Mouse (Mus musculus): Measurements from ENCODE around the gene Col9a1. TPM values are rescaled to one million over a fixed set of nuclear protein-coding genes. Genes with fewer than 3 reads are reported as not detected.
A peak's percentile ranks its signal among the peaks of the same experiment; 100 is the strongest.

Col9a1 gene
- total RNA-seq, 2 experiments from 2014 or later: 1.5 to 1.9 TPM

GRCm38 (mm10) chr1:24219041-24219440, 41.6 kb downstream of the Col9a1 start:
- no peak for DNase-seq (ENCODE audit: low spot score in 2 of 2)

GRCm38 (mm10) chr1:24222231-24222630, 44.8 kb downstream of the Col9a1 start:
- no peak for DNase-seq (ENCODE audit: low spot score in 2 of 2)

GRCm38 (mm10) chr1:24222981-24223612, 45.7 kb downstream of the Col9a1 start:
- DNase-seq (ENCODE audit: low spot score in 2 of 2): peak; percentile 36 to 45

GRCm38 (mm10) chr1:24225825-24226526, 48.6 kb downstream of the Col9a1 start:
- no peak for DNase-seq (ENCODE audit: low spot score in 2 of 2)

GRCm38 (mm10) chr1:24226941-24227711, 49.7 kb downstream of the Col9a1 start:
- no peak for DNase-seq (ENCODE audit: low spot score in 2 of 2)

- no peak for DNase-seq (ENCODE audit: low spot score in 2 of 2)
Observed at GRCm38 (mm10) chr1:24229552-24229951, 52.1 kb downstream of the Col9a1 start.

- DNase-seq (ENCODE audit: low spot score in 2 of 2): peak in 1 of 2 experiments; percentile 49
Observed at GRCm38 (mm10) chr1:24230428-24230827, 53.0 kb downstream of the Col9a1 start.

- DNase-seq (ENCODE audit: low spot score in 2 of 2): no peak
Observed at GRCm38 (mm10) chr1:24231504-24232270, 54.3 kb downstream of the Col9a1 start.

- no peak for DNase-seq (ENCODE audit: low spot score in 2 of 2)
Observed at GRCm38 (mm10) chr1:24236330-24236729, 58.9 kb downstream of the Col9a1 start.

GRCm38 (mm10) chr1:24240039-24240691, 62.8 kb downstream of the Col9a1 start:
- DNase-seq (ENCODE audit: low spot score in 2 of 2): no peak

- DNase-seq (ENCODE audit: low spot score in 2 of 2): no peak
Observed at GRCm38 (mm10) chr1:24244931-24245330, 67.5 kb downstream of the Col9a1 start.

- no peak for DNase-seq (ENCODE audit: low spot score in 2 of 2)
Observed at GRCm38 (mm10) chr1:24245700-24246375, 68.4 kb downstream of the Col9a1 start.

GRCm38 (mm10) chr1:24248294-24249104, 71.1 kb downstream of the Col9a1 start:
- peak in 1 of 2 experiments; percentile 23 for DNase-seq (ENCODE audit: low spot score in 2 of 2)

GRCm38 (mm10) chr1:24249105-24249664, 71.8 kb downstream of the Col9a1 start:
- peak; percentile 26 to 71 for DNase-seq (ENCODE audit: low spot score in 2 of 2)

GRCm38 (mm10) chr1:24257961-24258360, 80.6 kb downstream of the Col9a1 start:
- no peak for DNase-seq (ENCODE audit: low spot score in 2 of 2)

- no peak for DNase-seq (ENCODE audit: low spot score in 2 of 2)
Observed at GRCm38 (mm10) chr1:24259419-24259818, 82.0 kb downstream of the Col9a1 start.

- no peak for DNase-seq (ENCODE audit: low spot score in 2 of 2)
Observed at GRCm38 (mm10) chr1:24261181-24261580, 83.8 kb downstream of the Col9a1 start.

GRCm38 (mm10) chr1:24267022-24267421, 89.6 kb downstream of the Col9a1 start:
- DNase-seq (ENCODE audit: low spot score in 2 of 2): no peak

GRCm38 (mm10) chr1:24286360-24286759, 109.0 kb downstream of the Col9a1 start:
- DNase-seq (ENCODE audit: low spot score in 2 of 2): no peak

Data from layer of hippocampus, postnatal 14 days (tissue).